Mouse (Mus musculus): ENCODE measurements around the gene Zfp385b.

Zfp385b gene

DNA sequence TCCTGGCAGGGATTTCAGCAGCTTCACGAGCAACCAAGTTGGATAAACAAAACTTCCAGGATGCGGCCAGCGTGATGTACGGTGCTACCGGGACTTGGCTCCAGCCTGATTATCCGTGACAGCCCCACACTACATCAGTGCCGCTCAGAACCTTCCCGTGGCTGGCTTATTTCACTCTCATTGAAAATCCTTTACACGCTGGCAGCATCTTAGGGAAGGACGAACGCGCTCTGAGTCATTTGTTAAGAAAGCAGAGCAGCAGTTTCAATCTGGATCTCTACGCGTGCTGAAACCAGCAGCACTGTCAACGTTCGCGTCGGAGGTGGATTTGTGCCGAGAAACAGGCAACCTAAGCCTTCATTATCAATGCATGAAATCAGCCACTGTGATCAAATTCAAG lies 116.4 kb downstream of the Zfp385b start:
- DNase-seq (ENCODE audit: low read depth): no peak

DNA sequence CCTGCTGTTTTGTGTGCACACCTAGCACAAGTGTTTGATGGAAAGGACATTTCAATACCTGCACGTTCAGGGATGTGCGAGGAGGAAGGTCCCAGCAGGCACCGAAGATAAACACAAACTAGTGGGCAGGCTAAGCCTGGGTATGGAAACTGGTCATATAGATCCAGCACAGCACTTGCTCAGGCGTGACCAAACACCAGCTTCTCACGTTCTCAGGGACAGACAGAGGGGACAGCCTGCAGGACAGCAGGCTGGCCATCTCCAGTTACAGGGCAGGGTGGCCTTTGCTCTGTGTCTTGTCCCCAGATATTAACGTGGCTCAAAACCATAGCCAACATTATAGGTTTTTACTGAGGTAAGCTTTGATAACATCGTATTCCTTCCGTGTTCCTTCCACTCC lies 128.3 kb downstream of the Zfp385b start:
- no peak for DNase-seq (ENCODE audit: low read depth)

DNA sequence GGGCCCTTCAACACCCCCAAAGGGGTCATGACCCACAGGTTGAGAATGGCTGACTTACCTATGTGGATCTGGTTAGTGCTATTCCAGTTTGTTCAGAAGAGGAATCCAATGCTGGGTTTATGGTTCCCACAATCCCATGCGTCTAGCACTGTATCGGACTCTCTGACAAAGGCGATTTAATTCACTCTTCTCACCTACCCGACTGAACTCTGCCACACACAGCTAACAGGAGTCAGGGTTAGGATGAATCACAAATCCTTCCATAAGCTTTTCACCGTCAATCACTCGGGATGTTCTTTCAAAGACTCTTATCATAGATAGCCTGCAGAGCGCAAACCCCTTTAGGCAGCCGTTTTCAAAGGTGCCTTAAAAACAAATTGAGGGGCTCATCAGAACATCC lies 129.1 kb downstream of the Zfp385b start:
- DNase-seq (ENCODE audit: low read depth): no peak

DNA sequence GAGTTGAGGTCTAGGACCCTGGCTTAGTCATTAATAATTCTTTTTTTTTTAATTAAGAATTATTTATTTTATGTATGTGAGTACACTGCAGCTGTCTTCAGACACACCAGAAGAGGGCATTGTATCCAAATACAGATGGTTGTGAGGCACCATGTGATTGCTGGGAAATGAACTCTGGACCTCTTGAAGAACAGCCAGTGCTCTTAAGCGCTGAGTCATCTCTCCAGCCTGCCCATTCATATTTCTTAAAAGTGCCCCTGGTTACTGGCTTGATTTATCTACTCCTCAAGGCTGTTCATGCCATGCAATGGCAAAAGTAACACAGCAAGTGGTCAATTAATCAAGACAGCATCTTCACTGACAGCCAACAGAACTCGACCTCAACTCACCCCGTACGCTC lies 130.8 kb downstream of the Zfp385b start:
- DNase-seq (ENCODE audit: low read depth): no peak

DNA sequence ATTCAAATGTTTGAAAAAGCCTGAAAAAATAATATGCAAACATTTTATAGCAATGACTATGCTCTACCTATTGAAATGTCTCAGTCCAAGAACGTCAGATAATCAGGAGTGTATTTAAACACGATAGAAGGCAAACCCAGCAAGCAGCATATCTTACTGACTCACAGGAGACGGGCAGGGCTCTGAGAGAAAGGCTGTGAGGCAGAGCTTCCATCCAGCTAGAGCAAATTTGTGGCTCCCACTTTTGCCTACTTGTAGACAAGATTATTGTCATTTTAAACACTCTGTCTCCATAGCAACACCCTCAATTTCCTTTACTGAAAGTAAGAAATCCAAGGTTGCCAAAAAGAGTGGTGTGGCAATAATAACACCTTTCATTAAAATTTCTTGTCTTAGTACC lies 135.4 kb downstream of the Zfp385b start:
- no peak for DNase-seq (ENCODE audit: low read depth)

DNA sequence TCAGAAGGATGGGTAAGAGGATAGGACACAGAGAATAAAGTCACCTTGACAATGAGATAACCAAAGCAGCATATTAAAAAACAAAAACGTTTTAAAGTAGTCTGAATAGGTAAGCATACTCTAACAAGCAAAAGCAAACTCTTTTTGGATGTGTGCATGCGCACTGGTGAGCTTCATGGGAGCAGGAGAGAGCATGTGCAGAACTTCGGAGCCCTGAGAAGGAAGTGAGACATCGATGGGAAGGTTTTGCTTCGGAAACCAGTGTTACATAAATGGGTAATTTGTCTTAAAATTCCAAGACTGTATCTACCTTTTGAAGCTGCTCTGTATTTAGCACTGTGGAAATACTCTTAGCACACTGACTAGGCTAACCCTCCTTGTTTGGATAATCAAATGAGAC lies 137.2 kb downstream of the Zfp385b start:
- no peak for DNase-seq (ENCODE audit: low read depth)

DNA sequence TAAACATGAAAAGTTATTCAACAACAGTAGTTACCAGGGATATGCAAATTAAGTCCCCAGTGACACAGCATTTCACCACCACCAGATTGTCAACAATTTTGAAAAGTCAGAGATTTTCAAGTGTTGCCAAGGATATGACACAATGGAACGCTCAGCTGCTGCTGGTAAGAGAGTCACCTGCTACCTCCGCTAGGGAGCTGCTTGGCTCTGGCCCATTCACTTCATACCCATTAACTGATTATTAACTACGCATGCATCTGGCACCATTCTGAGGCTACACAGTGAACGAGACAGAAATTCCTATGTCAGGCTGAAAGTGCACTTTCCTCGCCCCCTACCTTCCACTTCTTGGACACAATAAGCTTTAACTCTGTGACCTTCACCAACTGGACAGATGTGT lies 137.7 kb downstream of the Zfp385b start:
- no peak for DNase-seq (ENCODE audit: low read depth)

DNA sequence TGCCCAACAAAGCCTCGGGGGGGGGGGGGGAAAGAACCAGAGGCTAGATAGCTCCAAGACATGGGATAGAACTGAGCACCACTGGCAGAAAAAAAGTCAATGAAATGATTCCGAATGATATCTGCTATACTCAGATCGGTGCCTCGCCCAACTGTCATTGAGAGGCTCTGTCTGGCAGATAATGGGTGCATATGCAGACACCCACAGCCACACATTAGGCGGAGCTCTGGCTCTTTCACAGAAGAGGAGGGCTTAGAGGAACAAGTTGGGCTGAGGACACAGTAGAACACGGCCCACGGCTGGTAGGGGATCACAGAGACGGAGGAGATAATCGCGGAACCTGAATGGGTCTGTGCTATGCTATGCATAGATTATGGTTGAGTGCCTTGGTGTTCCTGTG lies 145.7 kb downstream of the Zfp385b start:
- DNase-seq (ENCODE audit: low read depth): peak; percentile 79

DNA sequence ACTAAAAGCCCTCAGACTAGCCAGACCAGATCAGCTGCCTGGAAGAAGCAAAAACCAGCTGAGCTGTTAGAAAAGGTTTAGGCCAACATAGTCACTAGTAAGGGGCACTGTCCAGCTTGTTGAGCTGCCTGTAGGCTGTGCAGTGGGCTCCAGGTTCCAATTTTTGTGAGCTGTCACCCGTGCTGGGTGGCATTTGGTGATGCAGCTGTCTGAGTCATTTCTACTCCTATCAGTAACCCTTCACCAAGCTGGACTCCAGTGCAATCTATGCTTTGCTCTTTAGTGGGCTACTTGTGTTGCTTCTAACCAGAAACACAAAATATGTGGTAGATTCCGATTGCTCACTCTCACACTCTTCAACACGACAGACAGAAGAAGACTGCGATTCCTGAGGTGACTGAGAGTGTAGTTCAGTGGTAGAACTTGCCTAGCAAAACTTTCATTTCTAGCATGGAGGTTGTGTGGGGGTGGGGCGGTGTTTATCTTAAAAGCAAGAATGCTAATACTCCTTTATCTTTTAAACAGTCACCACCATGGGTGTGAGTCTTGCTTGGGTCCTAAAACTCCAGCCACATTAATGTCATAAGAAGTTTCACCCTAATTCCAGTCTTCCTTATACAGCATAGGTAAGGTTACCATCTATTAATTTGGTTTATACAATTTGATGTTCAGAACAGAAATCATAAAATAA lies 147.1 kb downstream of the Zfp385b start:
- DNase-seq (ENCODE audit: low read depth): peak; percentile 48

DNA sequence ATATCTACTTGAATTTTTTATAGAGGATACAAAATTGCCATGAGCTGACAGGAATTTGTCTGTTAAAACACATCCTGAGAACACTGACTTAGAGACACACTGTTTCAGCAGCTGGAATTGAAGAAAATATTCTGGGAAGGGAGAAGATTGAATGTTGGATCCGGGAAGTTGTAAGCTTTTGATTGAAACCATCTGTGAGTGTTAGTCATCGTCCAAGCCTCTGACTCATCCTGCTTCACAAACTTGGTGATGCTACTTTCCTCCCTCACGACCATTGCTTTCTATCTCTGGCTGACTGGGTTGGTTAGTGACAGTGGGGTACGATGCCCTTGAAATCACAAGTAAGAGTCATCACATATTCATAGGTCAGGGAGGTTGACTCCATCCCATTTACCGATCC lies 157.3 kb downstream of the Zfp385b start:
- DNase-seq (ENCODE audit: low read depth): no peak

DNA sequence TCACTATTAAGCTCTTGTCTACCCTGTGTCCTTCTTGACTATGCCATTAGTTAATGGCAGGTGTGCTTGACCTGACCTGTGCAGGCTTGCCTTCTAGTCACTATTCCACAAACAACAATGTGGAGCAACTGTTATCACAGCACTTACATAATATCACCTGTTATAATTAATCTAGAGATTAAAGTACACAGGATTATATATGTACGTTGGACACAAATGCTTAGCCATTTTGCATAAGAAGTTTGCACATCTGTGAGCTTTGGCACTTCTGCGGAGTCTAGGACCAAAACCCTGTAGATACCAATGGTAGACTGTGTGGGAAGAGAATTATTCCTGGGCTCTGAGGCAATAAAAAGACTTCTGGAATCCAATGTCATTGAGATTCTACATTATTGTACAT lies 165.8 kb downstream of the Zfp385b start:
- DNase-seq (ENCODE audit: low read depth): no peak

DNA sequence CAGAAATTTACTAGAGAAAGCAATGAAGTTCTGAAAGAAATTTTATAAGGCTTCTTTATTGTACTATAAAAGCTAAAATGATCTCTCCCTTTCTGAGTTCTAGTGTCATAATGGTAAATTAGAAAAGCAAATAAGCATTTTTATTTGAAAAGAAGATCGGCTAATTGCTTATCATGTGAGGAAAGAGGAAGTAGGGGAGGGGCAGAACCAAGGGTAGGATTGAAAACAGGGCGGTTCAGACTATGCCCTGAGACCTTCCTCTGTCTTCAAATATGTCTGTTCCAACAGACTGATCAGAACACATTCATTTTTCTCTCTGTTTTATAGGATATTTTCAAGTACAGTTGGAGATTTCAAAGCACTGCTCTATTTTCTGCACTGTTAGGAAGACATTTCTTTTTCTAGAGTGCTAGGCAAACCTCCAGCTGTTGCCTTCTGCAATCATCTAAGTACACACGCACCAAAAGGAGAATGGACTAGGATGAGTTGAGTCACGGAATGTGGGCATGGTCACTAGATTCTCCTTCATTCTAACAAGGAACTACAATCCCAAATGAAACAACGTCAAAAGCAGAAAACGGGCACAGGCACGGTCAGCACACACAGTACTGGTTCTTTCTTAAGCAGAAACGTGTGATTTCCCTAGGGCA lies 177.8 kb downstream of the Zfp385b start:
- no peak for DNase-seq (ENCODE audit: low read depth)

DNA sequence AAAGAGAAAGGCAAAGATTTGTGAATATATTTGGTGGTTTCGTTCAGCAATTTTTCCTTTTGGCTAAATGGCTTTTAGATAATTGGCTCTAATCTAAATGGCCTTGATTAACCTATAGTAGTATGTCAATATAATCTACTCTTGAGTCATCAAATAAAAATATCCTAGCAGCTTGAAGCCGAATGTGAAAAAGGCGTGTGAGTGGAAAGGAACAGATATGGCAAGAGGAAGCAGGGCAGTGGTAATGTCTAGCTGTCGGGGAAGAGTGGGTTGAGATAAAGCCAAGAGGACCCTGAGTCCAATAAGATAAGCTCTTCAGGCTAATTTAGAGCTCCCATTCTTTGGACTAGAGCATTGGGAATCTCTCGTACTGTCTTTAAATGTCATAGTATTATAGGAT lies 179.4 kb downstream of the Zfp385b start:
- peak; percentile 20 for DNase-seq (ENCODE audit: low read depth)

DNA sequence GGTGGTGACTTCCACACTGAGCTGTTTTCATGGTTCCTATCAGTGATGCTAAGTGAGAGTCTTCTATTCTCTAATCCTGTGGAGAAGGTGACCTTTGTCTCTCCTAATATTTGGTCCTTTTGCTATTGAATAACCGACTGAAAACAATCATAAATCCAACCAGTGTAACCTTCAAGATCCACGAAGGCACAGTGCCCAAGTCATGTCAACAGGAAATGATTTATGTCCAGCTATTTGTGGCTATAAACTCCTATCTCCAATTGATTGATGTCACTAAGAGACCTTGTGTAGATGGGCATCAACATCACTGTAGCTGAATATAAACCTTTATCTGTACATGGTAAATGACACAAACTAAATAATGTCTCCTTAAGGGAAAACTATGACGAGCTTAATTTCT lies 187.8 kb downstream of the Zfp385b start:
- no peak for DNase-seq (ENCODE audit: low read depth)

DNA sequence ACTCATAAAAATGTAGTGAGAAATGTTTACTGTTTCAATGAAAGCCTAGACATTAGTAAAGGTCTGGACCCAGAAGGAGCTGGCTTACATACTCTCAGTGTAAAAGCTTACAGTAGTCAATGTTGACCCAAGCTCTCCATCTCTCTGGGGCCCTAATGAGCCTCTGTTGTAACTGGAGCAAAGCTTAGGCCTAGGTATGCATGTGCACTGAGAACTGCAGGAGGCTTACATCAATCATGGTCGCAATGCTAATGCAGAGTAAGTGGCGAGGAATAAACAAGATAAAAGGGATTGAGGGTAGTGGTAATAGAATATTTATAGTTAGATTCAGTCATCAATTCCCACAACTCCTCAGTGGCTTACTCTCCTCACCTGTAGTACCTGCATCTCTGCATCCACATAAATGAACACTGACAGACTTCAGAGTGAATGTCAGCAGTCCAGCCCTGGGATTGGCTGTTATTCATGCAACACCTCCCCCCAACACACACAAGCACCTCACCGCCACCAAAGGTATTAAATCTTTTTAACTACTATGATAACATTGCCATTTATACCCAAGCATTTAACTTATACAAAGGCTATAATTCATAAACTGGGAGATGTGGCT lies 191.7 kb downstream of the Zfp385b start:
- no peak for DNase-seq (ENCODE audit: low read depth)

DNA sequence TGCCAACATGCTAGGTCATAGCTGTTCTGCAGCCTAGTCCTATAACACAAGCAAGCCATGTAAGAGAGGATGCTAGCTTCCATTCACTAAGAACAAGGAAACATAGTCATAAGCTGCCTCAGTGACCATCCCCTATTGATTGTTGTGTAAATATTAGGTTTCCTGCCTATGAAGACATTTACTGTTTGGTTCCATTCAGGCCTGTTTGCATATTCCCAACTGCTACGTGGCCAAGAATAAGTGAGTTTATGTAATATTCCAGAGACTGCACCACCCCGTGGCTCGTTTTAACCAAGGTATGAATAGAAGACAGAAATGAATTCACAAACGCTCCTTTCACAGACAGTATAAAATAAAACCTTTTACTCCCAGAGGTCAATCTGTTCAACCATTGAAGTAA lies 200.8 kb downstream of the Zfp385b start:
- DNase-seq (ENCODE audit: low read depth): no peak

DNA sequence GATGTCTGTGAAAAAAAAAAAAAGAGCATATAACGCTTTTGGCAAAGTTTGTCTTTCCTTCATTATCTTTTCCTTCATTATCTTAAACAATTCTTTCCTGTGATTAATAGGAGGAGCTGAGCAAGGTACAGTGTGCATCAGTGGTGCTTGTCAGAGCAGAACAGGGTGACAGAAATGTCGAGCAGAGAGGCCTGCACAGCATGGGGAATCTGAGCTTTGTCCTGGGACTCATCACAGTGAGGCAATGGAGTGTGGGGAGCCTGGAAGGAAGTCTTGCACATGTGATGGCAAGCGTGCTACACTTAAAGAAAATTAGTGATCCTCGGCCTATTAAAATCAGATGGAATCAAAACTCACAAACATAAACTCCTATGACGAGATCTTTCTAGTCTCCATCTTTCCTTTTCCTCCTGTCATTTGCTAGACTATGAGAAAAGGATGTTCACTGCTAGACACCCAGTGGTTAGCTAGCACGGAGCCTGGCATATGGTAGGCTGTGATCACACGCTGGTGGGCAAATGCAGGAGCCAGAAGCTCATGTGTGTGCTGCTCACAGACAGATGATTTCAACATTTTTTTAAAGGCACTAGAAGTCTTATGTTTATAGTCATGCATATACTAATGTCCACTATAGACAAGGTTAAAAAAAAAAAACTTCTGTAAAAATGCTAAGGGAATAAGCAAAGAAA lies 209.0 kb downstream of the Zfp385b start:
- DNase-seq (ENCODE audit: low read depth): no peak

DNA sequence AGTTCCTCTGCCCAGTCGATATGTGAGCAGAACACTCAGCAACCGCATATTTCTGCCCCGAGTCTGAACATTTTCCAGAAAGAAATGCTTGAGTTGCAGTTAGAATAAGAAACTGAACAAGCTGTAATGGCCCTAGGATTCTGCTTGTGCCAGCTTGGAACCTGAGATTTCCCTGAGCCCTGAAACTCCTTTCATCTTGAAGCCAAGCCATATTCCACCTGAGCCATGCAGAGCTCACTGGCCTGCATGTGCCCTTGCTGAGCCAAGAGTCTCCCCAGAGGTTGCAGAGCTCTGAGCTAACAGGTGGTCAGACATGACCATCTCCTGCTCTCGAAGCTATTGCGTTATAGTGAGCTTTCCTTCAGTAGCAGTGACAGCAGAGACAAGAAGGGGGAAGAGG lies 210.0 kb downstream of the Zfp385b start:
- DNase-seq (ENCODE audit: low read depth): no peak

DNA sequence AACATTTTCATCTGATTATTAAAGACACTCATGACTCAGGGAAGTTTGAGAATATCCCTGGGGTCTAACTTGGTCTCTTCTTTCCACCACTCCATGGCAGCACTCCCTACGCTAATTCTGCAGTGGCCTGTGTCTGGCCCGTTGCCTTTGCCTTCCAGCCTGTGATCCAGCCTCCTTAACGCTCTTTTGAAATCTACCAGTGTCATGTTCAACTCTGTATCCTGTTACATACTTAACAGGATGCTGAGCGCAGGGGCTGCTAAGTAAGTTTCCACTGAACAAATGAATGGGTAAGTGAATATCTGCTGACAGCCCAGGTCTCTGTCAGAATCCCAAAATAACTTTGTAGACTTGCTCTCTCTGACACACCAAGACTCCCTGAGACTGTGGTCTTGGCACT lies 210.8 kb downstream of the Zfp385b start:
- no peak for DNase-seq (ENCODE audit: low read depth)

DNA sequence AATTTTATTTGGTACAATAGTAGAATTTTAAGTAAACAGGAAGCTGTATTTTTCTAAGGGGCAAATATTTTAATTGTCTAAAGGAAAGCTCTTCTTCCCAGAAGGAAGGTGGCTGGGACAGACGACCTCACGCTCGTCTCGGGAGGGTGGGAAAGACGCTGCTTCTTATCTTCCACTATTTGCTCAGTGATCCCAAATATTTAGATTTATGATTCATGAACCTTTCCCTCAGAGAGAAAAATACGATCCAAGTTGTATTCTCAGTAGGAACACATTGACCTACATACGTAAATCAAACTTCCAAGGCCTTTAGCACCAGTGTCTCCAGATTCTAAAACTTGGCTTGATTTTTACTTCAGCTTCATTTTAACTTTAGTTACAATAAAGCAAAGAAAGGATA lies 226.0 kb downstream of the Zfp385b start:
- no peak for DNase-seq (ENCODE audit: low read depth)

DNA sequence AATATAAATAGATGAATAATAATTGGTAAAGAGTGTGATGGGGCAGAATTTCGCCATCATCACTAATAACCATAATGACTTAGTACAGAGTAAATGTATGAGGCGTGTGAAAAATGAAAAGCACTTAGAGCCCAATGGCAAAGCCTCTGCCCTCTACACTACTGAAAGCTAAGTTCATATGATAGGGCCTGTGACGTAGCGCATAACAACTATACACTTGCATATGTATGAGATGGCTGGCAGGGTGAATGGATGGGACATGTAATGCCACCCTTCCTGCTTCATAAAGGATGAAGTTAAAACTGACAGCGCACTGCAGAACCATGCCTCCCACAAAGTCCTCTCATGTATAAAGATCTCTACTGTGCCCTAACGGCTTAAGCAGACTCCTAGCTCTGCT lies 226.9 kb downstream of the Zfp385b start:
- no peak for DNase-seq (ENCODE audit: low read depth)

DNA sequence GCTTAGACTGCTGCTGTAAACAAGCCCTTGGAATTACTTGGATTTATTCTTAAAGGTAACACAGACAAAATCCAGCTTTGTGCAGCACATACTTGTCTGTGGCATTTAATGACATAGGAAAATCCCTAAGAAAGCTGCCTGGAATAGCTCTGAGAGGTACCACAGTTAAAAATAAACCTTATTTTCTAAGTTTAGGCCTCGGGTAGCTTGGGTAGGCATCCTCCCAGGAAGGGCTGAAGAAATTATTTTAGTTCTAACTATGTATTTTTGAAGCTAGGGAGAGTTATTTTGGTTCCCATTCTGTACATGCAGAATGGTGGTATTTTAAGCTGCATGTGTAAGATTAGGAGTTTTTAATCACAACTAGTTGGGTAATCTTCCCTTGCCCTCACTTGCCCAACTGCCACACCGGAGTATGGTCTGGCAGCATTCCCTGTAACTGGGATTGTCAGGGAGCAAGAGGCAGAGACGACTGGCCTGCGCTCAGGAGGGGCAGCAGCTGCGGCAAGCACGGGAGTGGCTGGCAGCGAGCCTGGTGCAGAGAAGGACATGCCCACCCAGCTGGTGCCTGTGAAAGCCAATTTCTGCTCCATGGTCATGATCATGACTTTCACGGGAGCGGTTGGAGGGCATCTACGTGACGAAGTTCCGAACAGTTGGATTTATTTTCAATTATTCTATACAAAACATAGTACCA lies 230.1 kb downstream of the Zfp385b start:
- DNase-seq (ENCODE audit: low read depth): no peak

DNA sequence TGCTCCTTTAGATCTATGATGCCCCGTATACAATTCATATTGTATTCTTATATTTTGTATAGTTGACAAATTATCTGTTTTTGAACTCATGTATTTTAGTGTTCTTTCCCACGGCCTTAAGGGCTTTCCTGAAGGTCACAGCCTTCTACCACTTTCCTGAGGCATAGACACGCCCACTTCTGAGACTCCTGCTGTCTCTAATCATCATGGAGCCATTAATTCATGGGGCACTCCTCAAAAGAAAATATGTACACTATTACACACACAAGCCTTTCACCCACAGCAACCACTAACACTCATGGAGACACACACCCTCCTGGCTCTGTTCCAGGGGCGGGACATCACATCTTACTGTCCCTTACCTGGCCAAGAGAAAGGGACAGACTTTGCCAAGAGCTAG lies 232.1 kb downstream of the Zfp385b start:
- DNase-seq (ENCODE audit: low read depth): no peak
